Mouse (Mus musculus): Measurements from ENCODE around the gene Jak3. TPM values are rescaled to one million over a fixed set of nuclear protein-coding genes. Genes with fewer than 3 reads are reported as not detected.
A peak's percentile ranks its signal among the peaks of the same experiment; 100 is the strongest.

Gene Jak3
- polyA plus RNA-seq, 1 experiment from 2014 or later: 5.4 TPM

DNA sequence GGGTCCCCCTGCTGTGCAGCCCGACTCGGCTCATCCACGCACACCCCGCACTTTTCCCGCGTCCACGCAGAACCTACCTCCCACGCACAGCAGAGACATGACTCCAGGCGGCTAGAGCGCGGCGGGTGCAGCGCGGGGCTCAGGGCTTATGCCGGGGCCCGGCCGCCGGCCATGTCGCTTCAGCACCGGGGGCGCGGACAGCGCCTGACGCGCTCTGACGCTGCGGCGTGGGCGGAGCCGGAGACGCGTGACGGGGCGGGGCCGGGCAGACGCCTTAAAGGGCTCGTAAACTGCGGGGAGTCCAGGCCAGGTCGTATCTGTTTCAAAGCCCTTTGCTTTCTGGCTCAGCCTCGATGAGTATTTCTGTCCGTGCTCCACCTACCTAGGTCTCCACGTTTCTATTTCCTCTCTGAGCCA, 4.5 kb upstream of the Jak3 start, which contains the start of gene Unc13a:
Unc13a (minus strand) TSS at position 209 of the 417 bp plus-strand sequence.
- DNase-seq (ENCODE audit: low spot score) (peak; percentile 93), ATAC-seq (ENCODE audit: low FRiP score) (peak; percentile 73)
- Histone ChIP-seq H3K4me1 (replicated peaks; ENCODE audit: control insufficient read depth, insufficient read depth, low read length) (peaks cover 39% of the 10 kb centered on the region), H3K4me3 (replicated peaks; ENCODE audit: low read length) (peak within 1 kb of the TSS; percentile 68), H3K4me2 (replicated peaks) (peak within 1 kb of the TSS; percentile 73), H3K9ac (peak within 1 kb of the TSS; percentile 71), H3K27ac (peak within 1 kb of the TSS; percentile 87), H3K9me3 (ENCODE audit: control insufficient read depth, low read length) (no peaks in the 10 kb centered on the region), H3K36me3 (replicated peaks; ENCODE audit: control insufficient read depth, insufficient read depth) (no peaks in the 10 kb centered on the region), H3K27me3 (ENCODE audit: control insufficient read depth, insufficient read depth, low read length) (peaks cover 4% of the 10 kb centered on the region; the same call in 1 of the 2 replicates)
- WGBS: under 1% methylated on average over 42 of the region's 42 CpGs

- peaks cover 10% of the 10 kb centered on the region for H3K27me3 ChIP-seq (ENCODE audit: control insufficient read depth, insufficient read depth, low read length)
- no peaks in the 10 kb centered on the region for H3K9me3 ChIP-seq (ENCODE audit: control insufficient read depth, low read length)
- no peak for DNase-seq (ENCODE audit: low spot score)
- peaks cover 32% of the 10 kb centered on the region for H3K4me1 ChIP-seq (replicated peaks; ENCODE audit: control insufficient read depth, insufficient read depth, low read length)
- WGBS: 69% methylated on average over 6 of the region's 6 CpGs
- H3K4me3 ChIP-seq (replicated peaks; ENCODE audit: low read length): peak overlapping the region; percentile 68
- H3K27ac ChIP-seq: peak overlapping the region; percentile 87
- no peaks in the 10 kb centered on the region for H3K36me3 ChIP-seq (replicated peaks; ENCODE audit: control insufficient read depth, insufficient read depth)
- no peak for ATAC-seq (ENCODE audit: low FRiP score)
- H3K9ac ChIP-seq: peak overlapping the region; percentile 71
- peak overlapping the region; percentile 73 for H3K4me2 ChIP-seq (replicated peaks)
Observed at GRCm38 (mm10) chr8:71672168-71672735, 3.8 kb upstream of the Jak3 start.

DNA sequence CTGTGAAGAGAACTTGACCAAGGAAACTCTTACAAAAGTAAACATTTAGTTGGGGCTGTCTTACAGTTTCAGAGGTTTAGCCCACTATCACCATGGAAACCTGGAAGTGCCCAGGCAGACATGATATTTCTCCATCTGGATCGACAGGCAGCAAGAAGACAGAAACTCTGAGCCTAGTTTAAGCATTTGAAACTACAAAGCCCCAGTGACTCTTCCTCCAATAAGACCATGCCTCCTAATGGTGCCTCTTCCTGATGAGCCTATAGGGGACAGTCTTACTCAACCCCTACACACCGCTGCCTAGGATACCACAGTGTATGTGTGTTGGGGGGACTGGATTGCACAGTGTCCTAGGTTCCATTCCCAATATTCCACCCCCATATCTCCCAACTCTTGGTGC, 2.0 kb upstream of the Jak3 start:
- no peak overlapping the region for H3K27ac ChIP-seq
- WGBS: 73% methylated on average over 2 of the region's 2 CpGs
- no peak overlapping the region for H3K4me3 ChIP-seq (replicated peaks; ENCODE audit: low read length)
- DNase-seq (ENCODE audit: low spot score) (no peak), ATAC-seq (ENCODE audit: low FRiP score) (no peak)
- H3K9ac ChIP-seq: no peak overlapping the region
- H3K27me3 ChIP-seq (ENCODE audit: control insufficient read depth, insufficient read depth, low read length): peaks cover 29% of the 10 kb centered on the region
- peaks cover 15% of the 10 kb centered on the region; the same call in 1 of the 2 replicates for H3K4me1 ChIP-seq (replicated peaks; ENCODE audit: control insufficient read depth, insufficient read depth, low read length)
- no peaks in the 10 kb centered on the region for H3K9me3 ChIP-seq (ENCODE audit: control insufficient read depth, low read length)
- H3K4me2 ChIP-seq (replicated peaks): no peak overlapping the region
- H3K36me3 ChIP-seq (replicated peaks; ENCODE audit: control insufficient read depth, insufficient read depth): no peaks in the 10 kb centered on the region

DNA sequence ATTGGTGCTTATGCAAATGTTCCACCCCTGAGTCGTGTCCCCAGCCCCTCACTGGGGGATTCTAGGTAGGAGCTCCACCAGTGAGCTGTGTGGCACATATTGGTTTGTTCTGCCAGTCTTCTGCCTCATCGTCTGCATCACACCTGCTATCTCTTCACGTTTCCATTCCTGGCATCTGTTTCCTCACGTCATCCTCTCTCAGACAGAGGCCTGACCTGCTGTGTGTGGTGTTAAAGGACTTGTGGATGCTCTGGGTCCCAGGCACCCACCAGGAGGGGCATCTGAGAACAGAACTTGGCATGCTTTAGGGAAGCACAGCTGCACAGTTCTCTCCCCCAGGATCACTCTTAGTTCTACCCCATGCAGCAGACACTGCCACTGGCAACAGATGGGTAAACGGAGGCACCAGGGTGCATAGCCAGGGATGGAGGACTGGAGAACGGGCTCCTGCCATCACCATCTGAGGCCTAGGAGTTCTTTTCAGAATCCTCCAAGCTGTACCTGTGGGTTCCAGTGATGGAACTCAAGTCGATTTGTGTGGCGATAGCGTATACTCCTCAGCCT, 558 bp upstream of the Jak3 start:
- H3K27me3 ChIP-seq (ENCODE audit: control insufficient read depth, insufficient read depth, low read length): peaks cover 43% of the 10 kb centered on the region

DNA sequence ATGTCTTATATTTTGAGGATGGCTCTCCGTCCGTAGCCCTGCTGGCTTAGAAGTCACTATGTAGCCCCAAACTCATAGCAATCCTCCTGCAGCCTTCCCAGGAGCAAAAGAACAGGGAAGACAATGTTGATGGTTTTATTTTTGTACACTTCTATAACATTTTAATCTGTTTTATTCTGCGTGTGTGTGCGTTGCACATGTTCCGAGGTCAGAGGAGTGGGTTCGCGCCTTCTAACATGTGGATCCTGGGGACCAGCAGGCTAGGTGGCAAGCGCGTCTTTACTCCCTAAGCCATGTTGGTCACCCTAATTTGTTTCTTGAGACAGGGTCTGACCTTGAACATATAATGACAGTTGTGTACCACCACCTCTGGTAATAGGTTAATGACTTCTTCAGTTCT, 707 bp downstream of the Jak3 start:
- H3K4me3 ChIP-seq (replicated peaks; ENCODE audit: low read length): peak overlapping the region; percentile 58
- 50% methylated on average over 9 of the region's 9 CpGs for WGBS
- H3K9me3 ChIP-seq (ENCODE audit: control insufficient read depth, low read length): no peaks in the 10 kb centered on the region
- H3K27ac ChIP-seq: no peak overlapping the region
- peaks cover 56% of the 10 kb centered on the region for H3K27me3 ChIP-seq (ENCODE audit: control insufficient read depth, insufficient read depth, low read length)
- peaks cover 9% of the 10 kb centered on the region; the same call in 1 of the 2 replicates for H3K4me1 ChIP-seq (replicated peaks; ENCODE audit: control insufficient read depth, insufficient read depth, low read length)
- ATAC-seq (ENCODE audit: low FRiP score): no peak
- H3K9ac ChIP-seq: peak overlapping the region; percentile 81; the same call in 1 of the 2 replicates
- peak overlapping the region; percentile 88 for H3K4me2 ChIP-seq (replicated peaks)
- DNase-seq (ENCODE audit: low spot score): no peak
- no peaks in the 10 kb centered on the region for H3K36me3 ChIP-seq (replicated peaks; ENCODE audit: control insufficient read depth, insufficient read depth)

More for the DNA sequence above, 558 bp upstream of the Jak3 start:
- Histone ChIP-seq H3K4me2 (replicated peaks) (peak overlapping the region; percentile 88), H3K4me1 (replicated peaks; ENCODE audit: control insufficient read depth, insufficient read depth, low read length) (peaks cover 10% of the 10 kb centered on the region; the same call in 1 of the 2 replicates), H3K27ac (no peak overlapping the region), H3K4me3 (replicated peaks; ENCODE audit: low read length) (peak overlapping the region; percentile 58), H3K36me3 (replicated peaks; ENCODE audit: control insufficient read depth, insufficient read depth) (no peaks in the 10 kb centered on the region), H3K9me3 (ENCODE audit: control insufficient read depth, low read length) (no peaks in the 10 kb centered on the region), H3K9ac (peak overlapping the region; percentile 81; the same call in 1 of the 2 replicates)
- 33% methylated on average over 9 of the region's 9 CpGs for WGBS
- no peak for ATAC-seq (ENCODE audit: low FRiP score)
- no peak for DNase-seq (ENCODE audit: low spot score)

- ATAC-seq (ENCODE audit: low FRiP score) (no peak), DNase-seq (ENCODE audit: low spot score) (no peak)
- H3K27ac ChIP-seq: no peak overlapping the region
- no peak overlapping the region for H3K9ac ChIP-seq
- no peaks in the 10 kb centered on the region for H3K9me3 ChIP-seq (ENCODE audit: control insufficient read depth, low read length)
- no peak overlapping the region for H3K4me2 ChIP-seq (replicated peaks)
- no peaks in the 10 kb centered on the region for H3K36me3 ChIP-seq (replicated peaks; ENCODE audit: control insufficient read depth, insufficient read depth)
- no peak overlapping the region for H3K4me3 ChIP-seq (replicated peaks; ENCODE audit: low read length)
- H3K4me1 ChIP-seq (replicated peaks; ENCODE audit: control insufficient read depth, insufficient read depth, low read length): peaks cover 4% of the 10 kb centered on the region; the same call in 1 of the 2 replicates
- peaks cover 64% of the 10 kb centered on the region for H3K27me3 ChIP-seq (ENCODE audit: control insufficient read depth, insufficient read depth, low read length)
Observed at GRCm38 (mm10) chr8:71677555-71677954, 1.5 kb downstream of the Jak3 start.

- DNase-seq (ENCODE audit: low spot score): no peak
- no peak overlapping the region for H3K9ac ChIP-seq
- no peaks in the 10 kb centered on the region for H3K9me3 ChIP-seq (ENCODE audit: control insufficient read depth, low read length)
- peaks cover 4% of the 10 kb centered on the region; the same call in 1 of the 2 replicates for H3K4me1 ChIP-seq (replicated peaks; ENCODE audit: control insufficient read depth, insufficient read depth, low read length)
- H3K36me3 ChIP-seq (replicated peaks; ENCODE audit: control insufficient read depth, insufficient read depth): no peaks in the 10 kb centered on the region
- no peak for ATAC-seq (ENCODE audit: low FRiP score)
- no peak overlapping the region for H3K27ac ChIP-seq
- H3K27me3 ChIP-seq (ENCODE audit: control insufficient read depth, insufficient read depth, low read length): peaks cover 70% of the 10 kb centered on the region
- no peak overlapping the region for H3K4me3 ChIP-seq (replicated peaks; ENCODE audit: low read length)
- no peak overlapping the region for H3K4me2 ChIP-seq (replicated peaks)
- WGBS: 57% methylated on average over 4 of the region's 4 CpGs
Observed at GRCm38 (mm10) chr8:71678216-71678615, 2.1 kb downstream of the Jak3 start.

DNA sequence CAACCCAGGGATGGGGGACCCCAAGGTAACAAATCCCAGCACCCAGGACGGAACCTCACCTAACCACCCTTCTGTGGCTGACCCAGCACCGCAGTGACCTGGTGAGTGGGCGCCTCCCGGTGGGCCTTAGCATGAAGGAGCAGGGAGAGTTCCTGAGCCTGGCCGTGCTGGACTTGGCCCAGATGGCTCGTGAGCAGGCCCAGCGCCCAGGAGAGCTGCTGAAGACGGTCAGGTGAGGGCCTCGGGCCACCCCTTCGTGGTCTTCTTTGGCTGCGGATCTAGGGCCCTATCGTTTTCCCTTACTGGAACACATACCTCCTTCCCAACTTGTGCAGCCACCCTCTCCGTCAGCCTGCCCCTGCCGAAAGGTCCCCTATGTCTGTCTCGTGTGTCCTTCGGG, 3.0 kb downstream of the Jak3 start:
- DNase-seq (ENCODE audit: low spot score): no peak
- Histone ChIP-seq H3K36me3 (replicated peaks; ENCODE audit: control insufficient read depth, insufficient read depth) (no peaks in the 10 kb centered on the region), H3K9ac (0 out of 2 replicates have a peak overlapping the region, but pooled peaks have one; percentile 17), H3K27me3 (ENCODE audit: control insufficient read depth, insufficient read depth, low read length) (peaks cover 79% of the 10 kb centered on the region), H3K27ac (no peak overlapping the region), H3K4me1 (replicated peaks; ENCODE audit: control insufficient read depth, insufficient read depth, low read length) (peaks cover 4% of the 10 kb centered on the region; the same call in 1 of the 2 replicates), H3K4me3 (replicated peaks; ENCODE audit: low read length) (peak overlapping the region; percentile 26), H3K4me2 (replicated peaks) (peak overlapping the region; percentile 51), H3K9me3 (ENCODE audit: control insufficient read depth, low read length) (no peaks in the 10 kb centered on the region)
- WGBS: 12% methylated on average over 16 of the region's 16 CpGs
- ATAC-seq (ENCODE audit: low FRiP score): no peak

DNA sequence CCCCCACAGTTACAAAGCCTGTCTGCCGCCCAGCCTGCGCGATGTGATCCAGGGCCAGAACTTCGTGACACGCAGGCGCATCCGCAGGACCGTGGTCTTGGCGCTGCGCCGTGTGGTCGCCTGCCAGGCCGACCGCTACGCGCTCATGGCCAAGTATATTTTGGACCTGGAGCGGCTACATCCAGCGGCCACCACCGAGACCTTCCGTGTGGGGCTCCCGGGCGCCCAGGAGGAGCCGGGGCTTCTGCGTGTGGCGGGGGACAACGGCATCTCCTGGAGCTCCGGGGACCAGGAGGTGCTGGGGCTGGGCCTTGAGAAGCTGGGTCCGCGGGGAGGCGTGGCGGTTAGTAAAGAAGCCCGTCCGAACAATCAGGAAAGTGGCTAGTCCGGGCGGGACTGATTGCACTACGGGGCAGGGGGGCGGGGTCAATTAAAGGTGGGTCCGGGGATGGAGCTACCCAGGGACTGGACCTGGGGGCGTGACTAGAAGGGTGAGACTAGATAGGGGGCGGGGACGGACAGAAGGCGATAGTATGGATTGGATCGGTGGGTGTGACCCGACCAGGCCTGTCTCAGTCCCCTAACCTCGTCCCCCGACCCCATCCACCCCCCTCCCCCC, 3.6 kb downstream of the Jak3 start:
- Histone ChIP-seq H3K27me3 (ENCODE audit: control insufficient read depth, insufficient read depth, low read length) (peaks cover 85% of the 10 kb centered on the region), H3K4me2 (replicated peaks) (peak overlapping the region; percentile 51), H3K9me3 (ENCODE audit: control insufficient read depth, low read length) (no peaks in the 10 kb centered on the region), H3K4me3 (replicated peaks; ENCODE audit: low read length) (peak overlapping the region; percentile 26), H3K9ac (0 out of 2 replicates have a peak overlapping the region, but pooled peaks have one; percentile 17), H3K27ac (no peak overlapping the region), H3K4me1 (replicated peaks; ENCODE audit: control insufficient read depth, insufficient read depth, low read length) (peaks cover 4% of the 10 kb centered on the region; the same call in 1 of the 2 replicates), H3K36me3 (replicated peaks; ENCODE audit: control insufficient read depth, insufficient read depth) (no peaks in the 10 kb centered on the region)
- 2% methylated on average over 46 of the region's 46 CpGs for WGBS
- DNase-seq (ENCODE audit: low spot score) (no peak), ATAC-seq (ENCODE audit: low FRiP score) (no peak; the same call in 1 of the 2 replicates)

Data from hindbrain, embryonic 14.5 days (tissue).